Mouse (Mus musculus) MEL (cell line): ENCODE results near the gene Il6st.

ENCODE experiments used
- BHLHE40 ChIP-seq: IDR thresholded peaks from 2 replicates; pipeline ENCODE4 v1.6.1; 2012; ENCODE audit warnings: low read depth, mild to moderate bottlenecking, inconsistent platforms, low read length, improper control_type of control experiment, borderline replicate concordance
- CTCF ChIP-seq, 3 experiments: IDR thresholded peaks in 2 of 3; conservative IDR thresholded peaks in 1 of 3; 2 replicates each; pipeline ENCODE4 v1.5.1; 2011 to 2012; ENCODE audit warnings: low read length in 3 of 3, low read depth in 2 of 3, mild to moderate bottlenecking in 2 of 3, improper control_type of control experiment in 1 of 3, inconsistent platforms in 1 of 3, mixed read lengths in 1 of 3, moderate library complexity in 1 of 3; ENCODE audit not compliant: control insufficient read depth in 1 of 3, insufficient read depth in 1 of 3, poor library complexity in 1 of 3, severe bottlenecking in 1 of 3
- E2F4 ChIP-seq: IDR thresholded peaks from 2 replicates; pipeline ENCODE4 v1.6.1; 2011; ENCODE audit warnings: low read depth, low read length, improper control_type of control experiment, borderline replicate concordance
- EP300 ChIP-seq, 2 experiments: IDR thresholded peaks; 2 replicates each; pipeline ENCODE4 v1.6.1; 2011; ENCODE audit warnings: improper control_type of control experiment in 2 of 2, low read length in 2 of 2, low read depth in 1 of 2, mild to moderate bottlenecking in 1 of 2
- GABPA ChIP-seq: IDR thresholded peaks from 2 replicates; pipeline ENCODE4 v1.6.1; 2012; ENCODE audit warnings: low read depth, mild to moderate bottlenecking, inconsistent platforms, low read length, improper control_type of control experiment, moderate library complexity
- GATA1 ChIP-seq: IDR thresholded peaks from 2 replicates; pipeline ENCODE4 v1.6.1; 2011; ENCODE audit warnings: low read depth, low read length, improper control_type of control experiment
- HCFC1 ChIP-seq: IDR thresholded peaks from 2 replicates; pipeline ENCODE4 v1.6.1; 2012; ENCODE audit warnings: low read depth, mild to moderate bottlenecking, inconsistent platforms, low read length, improper control_type of control experiment, moderate library complexity
- MAZ ChIP-seq: IDR thresholded peaks from 2 replicates; pipeline ENCODE4 v1.6.1; 2012; ENCODE audit warnings: low read depth, mild to moderate bottlenecking, inconsistent platforms, low read length, improper control_type of control experiment
- POLR2A ChIP-seq, 2 experiments: IDR thresholded peaks; 2 replicates each; pipeline ENCODE4 v1.6.1; 2011 to 2012; ENCODE audit warnings: low read length in 2 of 2, mild to moderate bottlenecking in 2 of 2, control low read depth in 1 of 2, improper control_type of control experiment in 1 of 2, low read depth in 1 of 2, moderate library complexity in 1 of 2; ENCODE audit not compliant: control insufficient read depth in 1 of 2, insufficient read depth in 1 of 2, poor library complexity in 1 of 2
- UBTF ChIP-seq: IDR thresholded peaks from 2 replicates; pipeline ENCODE4 v1.6.1; 2012; ENCODE audit warnings: low read depth, mild to moderate bottlenecking, inconsistent platforms, low read length, improper control_type of control experiment, moderate library complexity, borderline replicate concordance; ENCODE audit not compliant: insufficient read depth
- ZC3H11A ChIP-seq: IDR thresholded peaks from 2 replicates; pipeline ENCODE4 v1.6.1; 2012; ENCODE audit warnings: low read depth, mild to moderate bottlenecking, inconsistent platforms, low read length, improper control_type of control experiment

DNA sequence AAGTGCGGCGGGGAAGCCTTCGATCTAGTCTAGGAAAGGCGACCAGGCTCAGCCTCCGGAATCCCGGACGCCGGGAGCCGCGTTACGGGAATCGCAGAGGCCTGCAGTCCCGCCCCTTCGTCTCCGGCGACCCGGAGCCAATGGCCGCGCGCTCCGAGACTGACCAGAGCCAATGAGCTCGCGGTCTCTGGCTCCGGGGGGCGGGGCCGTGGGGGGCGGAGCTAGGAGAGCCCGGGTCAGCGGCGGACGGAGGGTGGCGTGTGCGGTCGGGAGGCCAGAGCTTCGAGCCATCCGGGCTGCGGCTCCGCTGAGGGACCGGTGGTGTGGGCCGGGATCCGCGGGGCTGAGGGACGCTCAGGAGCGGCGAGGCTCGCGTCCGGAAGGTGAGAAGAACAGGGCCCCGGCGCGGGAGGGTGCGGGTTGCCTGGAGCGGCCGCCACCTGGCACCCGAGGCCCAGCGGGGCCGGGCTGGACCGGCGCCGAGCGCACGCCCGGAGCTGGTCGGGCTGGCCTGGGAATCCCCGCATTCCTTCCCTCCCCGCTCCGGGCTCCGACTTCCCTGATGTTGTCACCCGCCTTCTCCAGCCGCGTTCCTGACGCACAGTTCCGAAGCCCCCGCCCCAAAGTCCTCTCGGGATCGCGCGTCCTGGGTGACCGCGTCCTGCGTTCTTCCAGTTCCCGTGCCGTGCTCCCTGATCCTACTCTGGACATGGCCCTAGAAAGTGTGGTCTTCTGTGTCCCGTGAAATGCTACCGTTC, at the start of gene Il6st:
- no peak for TF ChIP-seq CTCF (IDR thresholded peaks at IDR 0.05 in 2 of 3, conservative IDR thresholded peaks at IDR 0.05 in 1 of 3; ENCODE audit: control insufficient read depth in 1 of 3, insufficient read depth in 1 of 3, low read depth in 2 of 3, low read length in 3 of 3, poor library complexity in 1 of 3, severe bottlenecking in 1 of 3)
- TF ChIP-seq HCFC1: no peak
- peak; percentile 33; the same call in 1 of the 2 replicates for TF ChIP-seq UBTF
- no peak for TF ChIP-seq ZC3H11A
- TF ChIP-seq MAZ: peak; percentile 60; the same call in 1 of the 2 replicates
- TF ChIP-seq BHLHE40: no peak
- no peak for TF ChIP-seq GABPA
- no peak for TF ChIP-seq GATA1
- TF ChIP-seq E2F4: no peak
- peak; percentile 24 to 57; a peak in 1 of 4 replicates for TF ChIP-seq POLR2A (IDR thresholded peaks at IDR 0.05; ENCODE audit: control insufficient read depth in 1 of 2, insufficient read depth in 1 of 2, low read depth in 1 of 2, low read length in 2 of 2, poor library complexity in 1 of 2)
- TF ChIP-seq EP300 (IDR thresholded peaks at IDR 0.05; ENCODE audit: low read depth in 1 of 2, low read length in 2 of 2): no peak
